Mouse (Mus musculus) neural tube, embryonic 14.5 days (tissue): ENCODE results near the gene Dusp10. TPM values are rescaled to one million over a fixed set of nuclear protein-coding genes. Genes with fewer than 3 reads are reported as not detected.

Source experiments
- ATAC-seq: fragments of 200-750 bp; cut with Nextera tagmentation; 2 replicates; pipeline ENCODE4 v1.8.0; 2017; ENCODE audit warnings: low read depth, mild to moderate bottlenecking, moderate TSS enrichment, moderate library complexity
- H3K27ac ChIP-seq: fragments of 300-500 bp; sonication (generic); 2 replicates; pipeline ENCODE4 v1.5.1; 2014; ENCODE audit warnings: low read depth, mild to moderate bottlenecking, control low read depth, low read length, moderate library complexity, mixed read lengths
- H3K27me3 ChIP-seq: fragments of 300-500 bp; sonication (generic); 2 replicates; pipeline ENCODE4 v1.6.1; 2014; ENCODE audit warnings: low read length; ENCODE audit not compliant: control insufficient read depth, insufficient read depth
- H3K36me3 ChIP-seq: fragments of 300-500 bp; sonication (generic); 2 replicates; pipeline ENCODE4 v1.6.1; 2014; ENCODE audit warnings: low read length, mixed read lengths; ENCODE audit not compliant: control insufficient read depth, insufficient read depth
- H3K4me1 ChIP-seq: fragments of 300-500 bp; sonication (generic); 2 replicates; pipeline ENCODE4 v1.6.1; 2014; ENCODE audit warnings: low read length; ENCODE audit not compliant: control insufficient read depth, insufficient read depth
- H3K4me2 ChIP-seq: fragments of 300-500 bp; sonication (generic); 2 replicates; pipeline ENCODE4 v1.6.1; 2014; ENCODE audit warnings: mild to moderate bottlenecking, low read depth, low read length, control low read depth
- H3K4me3 ChIP-seq: fragments of 300-500 bp; sonication (generic); 2 replicates; pipeline ENCODE4 v1.5.1; 2014; ENCODE audit warnings: low read depth, low read length, control low read depth, mixed read lengths
- H3K9ac ChIP-seq: fragments of 300-500 bp; sonication (generic); replicated peaks from 2 replicates; pipeline ENCODE4 v1.6.1; 2014; ENCODE audit warnings: low read depth, mild to moderate bottlenecking, control low read depth, low read length, mixed read lengths
- H3K9me3 ChIP-seq: fragments of 300-500 bp; sonication (generic); 2 replicates; pipeline ENCODE4 v1.6.1; 2016; ENCODE audit warnings: low read length; ENCODE audit not compliant: control insufficient read depth
- WGBS: fragments of 180-500 bp; shearing (Covaris S2); extraction: QIAGEN DNeasy Blood & Tissue Kit; methylation state at CpG from one replicate; pipeline ENCODE4 v1.1.7; 2014; 5-methylcytosine and 5-hydroxymethylcytosine counted together
- polyA plus RNA-seq: library from polyadenylated mRNA; unstranded; fragments of >200 nt; fragmentation: Nextera tagmentation; extraction: Ambion mirVana; gene quantifications from 2 replicates; pipeline ENCODE4 v1.2.1, GENCODE M21; 2014

The Dusp10 gene
- polyA plus RNA-seq, 1 experiment from 2014 or later = 6.2 TPM

DNA sequence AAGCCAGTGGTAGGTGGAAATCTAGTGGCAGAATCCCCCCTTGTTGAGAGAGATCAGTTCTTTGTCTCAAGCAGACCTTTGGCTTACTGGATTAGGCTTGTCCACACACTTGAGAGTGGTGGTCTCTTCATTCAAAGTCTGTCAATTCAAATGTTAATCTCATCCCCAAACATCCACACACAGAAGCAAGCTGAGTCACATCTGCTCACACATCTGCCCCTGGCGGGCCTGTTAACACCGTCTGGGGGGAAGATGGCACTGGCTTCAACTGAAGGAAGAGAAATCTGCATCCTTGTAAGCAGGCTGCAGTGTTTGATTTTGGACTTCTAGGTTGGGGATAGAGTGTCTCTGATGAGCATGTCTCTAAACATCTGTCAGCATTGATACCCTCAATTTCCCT is 10.9 kb downstream of the Dusp10 start:
- no peak for ATAC-seq
- Histone ChIP-seq H3K4me2 (no peak overlapping the region), H3K4me1 (no peaks in the 10 kb centered on the region), H3K27ac (no peak overlapping the region), H3K36me3 (no peaks in the 10 kb centered on the region), H3K4me3 (no peak overlapping the region), H3K9ac (no peak overlapping the region), H3K27me3 (no peaks in the 10 kb centered on the region), H3K9me3 (no peaks in the 10 kb centered on the region)
- 73% methylated on average over 2 of the region's 2 CpGs for WGBS

DNA sequence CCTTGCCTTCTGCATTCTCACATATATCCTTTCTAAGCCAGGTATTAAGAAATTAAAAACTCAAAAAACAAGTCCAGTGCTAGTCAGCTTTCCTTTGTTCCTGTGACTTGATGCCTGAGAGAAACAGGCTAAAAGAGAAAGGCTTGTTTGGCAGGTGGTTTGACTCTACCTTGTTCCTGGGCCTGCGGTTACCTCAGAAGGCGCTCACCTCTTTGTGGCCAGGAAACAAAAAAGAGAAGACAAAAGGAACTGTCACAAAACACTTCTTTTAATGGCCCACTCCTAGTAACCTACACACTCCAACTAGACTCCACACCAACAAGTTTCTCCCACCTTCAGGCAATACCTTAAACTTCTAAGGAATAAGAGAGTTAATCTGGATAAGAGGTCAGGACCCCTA is 11.5 kb downstream of the Dusp10 start:
- H3K27ac ChIP-seq = no peak overlapping the region

DNA sequence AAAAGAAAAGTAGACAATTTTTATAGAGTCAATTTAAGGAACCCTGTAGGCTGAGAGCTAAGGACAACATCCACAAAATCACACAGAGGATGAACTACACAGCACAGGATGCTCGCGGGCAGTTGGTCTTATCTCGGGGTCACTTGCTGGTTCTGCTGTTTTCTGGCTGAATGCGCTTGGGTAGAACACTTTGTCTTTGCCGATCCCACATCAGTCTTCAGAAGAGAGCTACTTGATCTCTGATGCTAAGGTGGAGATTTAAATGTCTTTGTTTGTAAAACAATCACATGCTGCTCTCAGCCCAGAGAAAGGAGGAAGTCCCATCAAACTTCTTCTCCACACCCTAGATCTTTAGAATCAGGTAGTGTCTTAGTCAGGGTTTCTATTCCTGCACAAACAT is 12.0 kb downstream of the Dusp10 start:
- Histone ChIP-seq H3K27ac (no peak overlapping the region), H3K4me2 (no peak overlapping the region), H3K9me3 (no peaks in the 10 kb centered on the region), H3K4me3 (no peak overlapping the region), H3K9ac (no peak overlapping the region), H3K27me3 (no peaks in the 10 kb centered on the region), H3K36me3 (no peaks in the 10 kb centered on the region), H3K4me1 (no peaks in the 10 kb centered on the region)
- ATAC-seq = no peak
- 94% methylated on average over 5 of the region's 5 CpGs for WGBS

More for the DNA sequence above, 11.5 kb downstream of the Dusp10 start:
- Histone ChIP-seq H3K27me3 (no peaks in the 10 kb centered on the region), H3K9me3 (no peaks in the 10 kb centered on the region), H3K9ac (no peak overlapping the region), H3K4me1 (no peaks in the 10 kb centered on the region), H3K36me3 (no peaks in the 10 kb centered on the region), H3K4me2 (no peak overlapping the region), H3K4me3 (no peak overlapping the region)
- ATAC-seq = no peak
- 96% methylated on average over 2 of the region's 2 CpGs for WGBS

DNA sequence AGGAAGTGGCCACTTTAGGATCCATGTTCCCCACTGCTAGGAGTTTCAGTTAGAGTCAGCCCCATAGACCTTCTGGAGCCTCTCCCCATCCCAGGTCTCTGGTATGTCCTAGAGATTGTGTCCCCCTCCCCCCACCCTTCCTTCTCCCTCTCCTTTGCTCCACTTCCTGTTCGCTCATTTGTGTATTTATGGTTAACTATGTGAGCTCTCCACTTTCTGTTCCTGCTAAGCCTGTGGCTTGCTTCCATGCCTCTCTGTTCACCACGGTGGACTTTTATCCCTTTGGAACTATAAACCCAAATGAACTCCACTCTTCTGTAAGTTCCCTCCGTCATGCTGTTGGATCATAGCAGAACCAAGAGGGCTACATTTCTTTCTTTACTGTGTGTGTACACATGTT is 13.9 kb downstream of the Dusp10 start:
- no peak for ATAC-seq
- WGBS = 88% methylated on average over 3 of the region's 3 CpGs
- H3K9ac ChIP-seq = no peak overlapping the region

DNA sequence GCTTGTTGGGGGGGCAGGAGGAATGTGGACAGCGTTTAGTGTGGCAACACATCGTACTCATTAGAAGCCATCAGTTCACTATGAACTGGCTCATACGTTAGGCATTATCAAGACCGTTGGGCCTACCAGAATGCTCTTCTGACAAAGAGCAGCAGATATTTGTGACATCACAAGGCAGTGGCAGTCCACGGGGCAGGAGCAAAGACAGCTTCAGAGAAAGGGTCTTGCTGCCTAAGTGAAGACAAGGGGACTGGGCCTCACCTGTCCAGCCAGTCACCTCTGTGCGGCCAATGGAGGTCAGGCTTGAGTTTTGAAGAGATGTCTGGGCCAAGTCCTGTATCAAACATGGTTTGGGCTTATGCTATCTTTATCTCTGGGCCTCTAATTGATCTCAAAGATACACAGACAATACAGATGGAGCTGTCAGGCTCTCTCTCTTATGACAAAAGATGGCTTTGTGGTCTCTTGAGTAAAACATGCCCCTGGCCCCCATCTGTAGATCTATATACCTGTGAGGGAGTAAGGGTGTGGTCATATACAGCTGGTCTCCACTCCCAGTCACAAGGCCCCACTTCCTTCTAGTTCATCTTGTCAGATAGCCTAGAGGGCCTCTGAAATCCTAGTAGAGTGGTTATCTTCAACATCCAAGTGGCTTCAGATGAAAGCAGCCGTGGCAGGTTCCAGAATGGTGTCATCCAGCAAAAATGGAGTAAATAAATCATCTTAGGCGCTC is 17.1 kb downstream of the Dusp10 start:
- no peak for ATAC-seq
- no peak overlapping the region for H3K4me3 ChIP-seq
- peaks cover 5% of the 10 kb centered on the region; the same call in 1 of the 2 replicates for H3K4me1 ChIP-seq
- H3K4me2 ChIP-seq = no peak overlapping the region
- 92% methylated on average over 8 of the region's 8 CpGs for WGBS
- no peaks in the 10 kb centered on the region for H3K9me3 ChIP-seq
- H3K9ac ChIP-seq = no peak overlapping the region
- H3K27ac ChIP-seq = no peak overlapping the region
- H3K36me3 ChIP-seq = no peaks in the 10 kb centered on the region
- H3K27me3 ChIP-seq = no peaks in the 10 kb centered on the region

More for the DNA sequence above, 13.9 kb downstream of the Dusp10 start:
- no peaks in the 10 kb centered on the region for H3K4me1 ChIP-seq
- H3K9me3 ChIP-seq = no peaks in the 10 kb centered on the region
- no peaks in the 10 kb centered on the region for H3K36me3 ChIP-seq
- no peak overlapping the region for H3K4me3 ChIP-seq
- H3K27me3 ChIP-seq = no peaks in the 10 kb centered on the region
- H3K27ac ChIP-seq = no peak overlapping the region
- H3K4me2 ChIP-seq = no peak overlapping the region

DNA sequence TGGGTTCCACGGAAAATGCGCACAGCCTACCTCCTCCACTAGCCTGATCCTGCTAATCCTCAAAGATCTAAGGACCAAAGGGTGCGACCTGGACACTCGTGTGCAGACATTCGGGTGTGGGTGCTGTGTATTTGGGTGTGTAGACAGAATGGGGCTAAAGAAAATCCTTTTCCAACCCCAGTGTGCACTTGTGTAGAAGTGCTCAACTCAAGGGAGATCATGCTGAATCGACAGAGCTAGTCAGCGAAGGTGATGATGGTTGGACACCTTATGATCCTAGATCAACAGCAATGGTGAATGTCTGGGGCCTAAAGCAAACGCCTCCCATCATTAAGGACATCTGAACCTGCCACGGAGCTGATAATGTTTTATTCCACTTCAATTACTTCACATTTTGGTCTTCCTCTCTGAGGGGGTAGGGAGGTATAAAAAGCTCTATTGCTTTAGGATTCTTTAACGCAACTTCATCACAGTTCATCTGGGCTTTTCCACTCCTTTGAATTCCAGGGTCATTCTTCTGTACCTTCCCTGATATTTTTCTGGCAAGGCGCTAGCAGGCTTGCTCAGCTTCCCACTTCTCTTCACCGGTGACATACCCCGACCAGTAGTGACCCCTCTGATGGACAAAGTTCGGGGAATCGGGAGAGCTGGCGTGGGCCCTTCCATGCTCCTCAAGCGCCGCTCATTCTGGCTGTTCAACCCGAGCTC is 19.7 kb downstream of the Dusp10 start:
- Histone ChIP-seq H3K9ac (peak overlapping the region; percentile 87), H3K36me3 (no peaks in the 10 kb centered on the region), H3K4me3 (peak overlapping the region; percentile 55), H3K9me3 (no peaks in the 10 kb centered on the region), H3K27ac (peak overlapping the region; percentile 93), H3K27me3 (no peaks in the 10 kb centered on the region), H3K4me1 (peaks cover 13% of the 10 kb centered on the region; the same call in 1 of the 2 replicates), H3K4me2 (peak overlapping the region; percentile 83)
- no peak for ATAC-seq
- WGBS = 21% methylated on average over 19 of the region's 19 CpGs

DNA sequence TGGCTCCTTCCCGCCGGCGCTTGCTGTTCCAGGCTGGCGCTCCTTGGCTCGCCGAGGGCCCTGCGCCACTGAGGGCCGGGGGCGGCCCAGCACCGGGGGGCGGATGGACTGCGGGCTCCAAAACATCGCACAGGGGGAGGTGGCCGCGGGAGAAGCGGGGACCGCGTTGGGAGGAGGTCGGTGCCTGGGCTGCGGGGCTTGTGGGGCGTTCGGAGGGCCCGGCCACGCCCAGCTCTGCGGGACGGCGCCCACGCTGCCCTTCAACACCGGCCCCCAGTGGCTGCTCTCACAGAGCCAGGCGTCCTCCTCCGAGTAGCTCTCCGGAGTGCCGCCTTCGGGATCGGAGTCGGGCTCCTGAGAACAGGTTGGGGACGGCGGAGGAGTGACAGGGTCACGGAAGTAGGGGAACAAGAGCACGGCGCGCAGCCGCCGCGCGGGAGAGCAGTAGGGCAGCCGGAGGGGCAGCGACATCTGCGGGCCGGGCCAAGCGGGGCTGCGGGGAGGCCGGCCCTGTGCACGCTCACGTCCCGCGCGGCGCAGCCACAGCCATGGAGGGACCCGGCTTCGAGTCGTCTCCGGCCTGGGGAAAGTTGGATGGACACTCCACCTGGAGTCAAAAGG is 20.4 kb downstream of the Dusp10 start:
- H3K27ac ChIP-seq = peak overlapping the region; percentile 93
- WGBS = under 1% methylated on average over 56 of the region's 63 CpGs
- H3K4me2 ChIP-seq = peak overlapping the region; percentile 83
- H3K4me3 ChIP-seq = peak overlapping the region; percentile 55
- H3K9me3 ChIP-seq = no peaks in the 10 kb centered on the region
- H3K36me3 ChIP-seq = no peaks in the 10 kb centered on the region
- peaks cover 13% of the 10 kb centered on the region; the same call in 1 of the 2 replicates for H3K4me1 ChIP-seq
- H3K27me3 ChIP-seq = no peaks in the 10 kb centered on the region
- ATAC-seq = peak; percentile 77
- H3K9ac ChIP-seq = peak overlapping the region; percentile 87

DNA sequence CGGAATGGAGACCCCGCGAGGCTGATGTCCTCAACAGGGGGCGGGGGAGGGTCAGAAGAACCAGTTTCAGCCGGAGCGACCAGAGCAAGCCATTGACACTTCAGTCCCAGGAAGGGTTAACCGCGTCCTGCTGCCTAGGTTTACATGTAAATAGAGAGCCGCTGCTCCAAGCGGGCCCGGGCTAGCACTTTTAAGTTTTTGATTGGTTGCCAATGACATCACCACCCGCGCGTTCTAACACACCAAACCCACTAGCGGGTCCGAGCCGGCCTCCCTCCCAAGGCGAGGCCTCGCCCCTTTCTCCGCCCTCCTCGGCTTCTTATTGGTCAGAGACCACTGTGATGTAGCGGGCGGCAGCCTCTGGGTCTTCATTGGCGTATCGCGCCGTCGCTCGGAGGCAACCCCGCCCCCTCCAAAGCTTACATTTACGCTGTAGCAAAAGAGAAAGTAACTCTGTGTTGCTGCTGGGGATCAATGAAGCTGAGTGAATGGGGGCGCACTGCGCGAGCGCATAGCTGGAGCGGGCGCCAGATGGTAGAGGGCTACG is 21.0 kb downstream of the Dusp10 start, which contains the start of gene 1700056E22Rik:
Gene 1700056E22Rik, minus strand, starts transcription at position 291 of the 547 bp plus-strand sequence.
- H3K27ac ChIP-seq = peak within 1 kb of the TSS; percentile 93
- no peaks in the 10 kb centered on the region for H3K9me3 ChIP-seq
- H3K4me1 ChIP-seq = peaks cover 13% of the 10 kb centered on the region; the same call in 1 of the 2 replicates
- H3K36me3 ChIP-seq = no peaks in the 10 kb centered on the region
- peak; percentile 99 for ATAC-seq
- H3K9ac ChIP-seq = peak within 1 kb of the TSS; percentile 87
- peak within 1 kb of the TSS; percentile 55 for H3K4me3 ChIP-seq
- WGBS = under 1% methylated on average over 38 of the region's 38 CpGs
- H3K4me2 ChIP-seq = peak within 1 kb of the TSS; percentile 83
- no peaks in the 10 kb centered on the region for H3K27me3 ChIP-seq
